Mouse (Mus musculus) layer of hippocampus, postnatal 10 days (tissue): ENCODE measurements at regions not wholly inside any gene's neighbourhood (a gene's known extent, or its start where the extent isn't known, plus 50 kb on each side); places are given as distances from the start of the nearest gene placed in this dataset.
A peak's percentile ranks its signal among the peaks of the same experiment; 100 is the strongest.

Experiments used
- DNase-seq, 2 experiments: peaks; one replicate each; pipeline ENCODE4 v3.0.0; 2021; ENCODE audit warnings: low spot score in 2 of 2

DNA sequence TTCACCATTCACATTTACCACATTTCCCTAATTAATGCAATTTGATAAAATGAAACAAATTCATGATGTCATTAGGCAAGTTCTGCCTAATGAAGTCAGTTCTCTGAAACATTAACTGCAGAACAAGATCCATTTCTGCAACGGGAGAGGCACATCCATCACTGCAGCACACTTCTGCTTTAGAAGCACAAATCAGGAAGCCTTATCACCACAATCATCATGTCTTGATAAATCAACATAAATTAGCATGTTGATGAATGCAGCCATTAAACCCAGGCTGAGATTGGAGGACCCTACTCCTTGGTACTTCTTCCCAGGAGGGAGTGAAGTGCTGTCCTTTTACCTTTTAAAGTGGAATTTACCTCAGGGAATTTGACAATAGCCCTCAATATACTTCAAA, 1195.4 kb downstream of the Defb40 start:
- no peak for DNase-seq

DNA sequence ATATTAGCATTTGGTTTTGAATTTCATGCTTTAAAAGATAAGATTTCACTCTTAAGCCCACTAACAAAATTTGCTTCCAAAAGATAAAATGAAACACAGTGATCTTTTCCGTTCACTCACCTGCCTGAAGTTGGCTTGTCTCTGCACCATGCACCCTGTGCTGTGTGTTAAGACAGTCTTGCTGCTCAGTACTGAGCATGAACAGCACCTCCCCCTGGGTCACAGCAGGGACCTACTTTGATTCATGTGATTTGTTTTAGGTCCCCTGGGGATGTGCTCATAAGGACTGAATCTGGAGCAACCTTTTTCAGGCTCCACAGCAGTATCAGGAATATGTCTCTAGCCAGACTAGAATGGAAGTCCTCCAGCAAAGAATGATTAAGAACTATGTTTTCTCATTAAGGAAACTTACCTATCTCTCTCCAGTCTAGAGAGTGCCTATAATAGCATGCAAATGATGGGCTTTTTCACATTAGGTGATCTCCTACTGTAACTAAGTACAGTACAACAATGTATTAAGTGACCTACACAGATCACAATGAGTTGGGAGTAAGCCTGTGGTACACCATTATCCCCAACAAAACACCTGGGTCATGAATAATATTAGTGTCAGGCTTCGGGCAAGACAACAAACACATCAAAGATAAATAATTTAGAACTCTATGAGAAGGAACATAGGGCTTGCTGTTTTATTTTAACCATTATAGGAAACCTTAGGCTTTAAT, 1196.3 kb downstream of the Defb40 start:
- no peak for DNase-seq

DNA sequence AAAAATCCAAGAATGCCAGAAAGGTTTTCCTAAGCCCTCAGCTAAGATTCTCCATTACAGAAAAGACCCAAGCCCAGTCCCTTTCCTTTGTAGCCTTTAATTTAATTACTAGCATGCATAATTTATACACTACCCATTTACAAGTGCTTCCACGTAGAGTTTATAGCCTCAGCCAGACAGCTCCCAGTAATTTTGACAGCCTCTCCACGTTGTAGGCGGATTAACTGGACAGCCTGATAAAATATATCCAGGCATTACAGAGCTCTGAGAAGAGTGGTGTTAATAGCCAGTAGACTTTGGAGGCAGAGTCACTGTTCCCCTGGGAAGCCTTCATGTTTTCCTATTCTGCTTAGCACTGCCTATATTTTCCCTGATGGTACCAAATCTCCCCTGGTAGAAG, 1202.6 kb downstream of the Defb40 start:
- no peak for DNase-seq

DNA sequence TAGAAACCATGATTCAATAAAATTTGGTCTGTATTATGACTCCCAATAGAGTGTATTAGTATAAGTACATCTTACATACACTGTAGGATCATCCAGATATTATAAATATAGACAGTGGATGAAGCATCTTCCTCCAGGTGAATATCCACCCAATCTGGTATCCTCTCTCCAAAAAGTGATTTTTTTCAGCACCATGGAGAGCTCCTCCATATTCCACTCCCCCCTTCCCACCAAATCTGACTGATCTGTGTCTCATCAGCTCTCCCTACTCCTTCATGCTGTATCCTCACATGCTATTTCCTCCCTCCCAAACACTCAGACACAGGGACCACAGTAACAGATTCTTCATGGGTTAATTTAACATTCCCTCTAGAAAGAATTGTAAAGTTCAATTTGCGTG, 1204.7 kb downstream of the Defb40 start:
- DNase-seq, result no peak

DNA sequence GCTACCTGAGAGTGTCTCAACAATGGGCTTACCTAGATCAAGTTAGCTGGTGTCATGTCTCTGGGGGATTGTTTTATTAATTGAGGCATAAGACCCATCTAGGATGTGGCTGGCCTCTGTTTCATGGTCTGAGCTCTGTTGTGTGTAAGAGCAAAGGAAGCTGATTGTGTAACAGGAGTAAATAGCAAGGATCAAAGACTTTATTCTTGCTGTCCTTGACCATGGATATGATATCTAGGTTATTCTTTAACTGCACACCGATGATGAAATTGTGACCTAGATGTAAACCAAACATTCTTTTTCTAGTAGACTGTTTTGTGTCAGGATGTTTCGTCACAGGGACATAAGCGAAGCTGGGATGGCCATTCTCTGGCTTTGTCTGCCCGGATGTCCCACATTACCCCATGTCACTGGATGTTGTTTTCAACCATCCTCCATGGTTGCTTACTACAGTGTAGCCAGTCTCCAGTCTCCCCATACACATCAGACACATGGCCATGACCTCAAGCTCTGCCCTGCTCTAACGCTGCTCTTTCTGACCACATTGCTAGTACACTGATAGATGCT, 1210.5 kb downstream of the Defb40 start:
- no peak for DNase-seq

DNA sequence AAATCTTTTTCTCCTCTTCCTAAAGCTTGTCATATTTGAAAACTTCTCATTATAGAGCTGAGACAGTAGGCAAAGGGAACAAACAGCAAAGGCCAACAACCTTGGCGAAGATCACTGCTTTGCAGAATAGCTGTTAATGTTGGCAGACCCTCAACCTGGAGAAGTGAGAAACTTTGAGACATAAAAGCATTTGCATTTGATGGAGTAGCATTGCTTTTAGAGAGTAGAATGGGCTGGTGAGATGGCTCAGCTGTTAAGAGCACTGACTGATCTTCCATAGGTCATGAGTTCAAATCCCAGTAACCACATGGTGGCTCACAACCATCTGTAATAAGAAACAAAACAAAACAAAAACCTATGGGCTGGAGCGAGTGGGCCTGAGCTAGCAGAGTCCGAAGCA, 1253.4 kb downstream of the Defb40 start:
- no peak for DNase-seq

DNA sequence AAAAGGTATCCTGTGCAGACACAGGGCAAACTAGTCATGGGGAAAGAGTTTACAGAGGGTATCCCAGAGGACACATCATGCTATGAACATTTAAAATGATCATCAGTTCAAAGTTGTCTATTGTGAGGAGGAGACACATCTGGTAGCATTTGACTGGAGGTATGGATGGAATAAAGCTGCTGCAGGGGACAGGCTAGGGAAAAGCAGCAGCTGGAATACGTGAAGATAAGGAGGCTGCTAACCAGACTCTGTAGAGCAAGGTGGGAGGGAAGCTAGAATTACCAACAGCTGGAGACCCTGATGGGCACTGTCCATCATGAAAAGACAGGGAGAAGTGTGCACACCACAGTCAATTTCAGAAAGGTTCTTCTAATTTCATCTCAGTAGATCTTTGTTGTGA, 1268.9 kb downstream of the Defb40 start:
- no peak for DNase-seq

DNA sequence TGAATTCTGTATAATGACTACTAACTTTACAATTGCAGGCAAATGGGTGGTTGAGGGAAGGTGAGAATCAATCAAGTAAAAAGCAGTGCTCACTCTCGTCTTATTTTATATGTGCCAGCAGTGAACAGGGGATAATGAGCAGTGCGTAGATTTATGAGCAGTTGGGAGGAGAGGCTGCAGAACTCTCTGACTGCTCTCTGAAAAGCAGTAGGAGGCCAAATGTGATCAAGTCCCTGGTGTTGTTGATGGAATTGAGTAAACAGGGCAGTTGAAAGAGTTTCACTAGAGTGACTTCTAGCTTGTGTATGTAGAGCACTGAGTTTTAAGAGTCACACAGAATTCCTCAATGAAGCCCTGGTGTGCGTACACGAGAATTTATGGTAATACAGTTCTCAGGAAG, 1269.6 kb downstream of the Defb40 start:
- DNase-seq, result no peak

DNA sequence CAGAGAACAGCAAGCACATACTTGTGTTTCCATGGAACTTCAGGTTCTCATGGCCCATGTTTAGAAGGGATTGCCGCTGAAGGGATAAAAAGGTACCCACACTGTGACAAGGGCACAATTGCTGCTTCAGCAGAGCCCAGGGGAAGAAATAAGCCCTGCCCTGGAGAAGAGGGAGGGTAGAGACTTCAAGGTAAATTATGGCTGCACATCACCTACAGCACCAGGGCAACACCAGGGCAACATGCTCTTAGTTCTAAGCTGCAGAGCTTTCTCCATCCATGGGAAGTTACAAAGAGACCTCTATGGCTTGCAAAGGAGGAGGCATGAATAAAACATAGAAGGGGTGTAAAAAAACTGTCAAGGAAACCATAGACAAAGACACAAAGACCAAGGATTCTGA, 1273.8 kb downstream of the Defb40 start:
- no peak for DNase-seq

DNA sequence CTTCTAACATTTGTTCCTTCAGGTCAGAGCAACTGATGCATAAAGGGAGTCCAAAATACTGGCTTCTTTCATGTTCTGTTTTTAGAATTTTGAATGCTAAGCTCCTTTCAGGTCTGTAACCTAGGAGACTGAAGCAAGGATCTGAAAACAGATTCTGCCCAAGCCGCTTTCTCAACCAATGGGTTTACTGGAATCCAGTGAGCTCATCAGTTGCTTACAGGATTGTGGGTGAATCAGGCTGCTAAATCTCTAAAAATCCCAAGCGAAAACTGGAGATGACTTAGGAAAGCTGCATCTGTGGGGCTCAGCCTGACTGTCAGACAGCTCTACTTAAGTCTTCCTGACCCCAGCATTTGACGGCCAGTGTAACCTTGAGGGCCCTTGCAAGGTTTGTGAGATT, 1277.7 kb downstream of the Defb40 start:
- peak; percentile 50 to 54 for DNase-seq

DNA sequence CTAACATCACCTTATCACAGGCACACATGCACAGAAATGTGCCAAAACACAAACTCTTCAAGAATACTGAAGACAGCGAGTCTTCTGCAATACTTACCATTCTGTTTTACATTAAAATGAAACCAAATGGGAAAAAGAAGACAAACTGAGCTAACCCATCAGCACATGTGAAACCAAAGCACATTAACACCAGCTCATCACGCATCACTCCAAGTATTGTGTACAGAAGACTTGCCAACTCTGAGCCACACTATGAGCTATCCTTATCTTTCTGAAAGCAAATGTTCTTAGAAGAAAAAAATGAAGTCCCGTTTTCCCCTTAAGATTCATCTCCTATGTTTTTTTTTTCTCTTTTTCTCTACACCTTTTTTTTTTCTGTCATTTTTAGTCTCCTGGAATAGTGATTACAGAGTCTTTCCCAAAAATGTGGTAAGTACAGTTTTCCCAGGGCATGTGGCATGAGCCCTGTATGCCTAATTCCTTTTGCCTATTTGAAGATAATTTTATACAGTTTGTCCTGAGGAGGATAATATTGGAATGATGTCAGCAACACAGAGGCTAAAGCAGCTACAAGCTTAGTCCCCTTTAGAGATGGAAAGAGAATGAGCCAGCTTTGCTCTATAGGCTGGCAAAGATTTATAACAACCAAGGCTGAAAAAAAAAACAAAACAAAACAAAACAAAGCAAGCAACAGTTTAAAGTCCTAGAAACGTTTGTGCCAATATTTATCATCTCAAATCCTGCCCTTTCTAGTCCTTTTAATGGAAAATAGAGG, 1287.8 kb downstream of the Defb40 start:
- DNase-seq, result no peak

DNA sequence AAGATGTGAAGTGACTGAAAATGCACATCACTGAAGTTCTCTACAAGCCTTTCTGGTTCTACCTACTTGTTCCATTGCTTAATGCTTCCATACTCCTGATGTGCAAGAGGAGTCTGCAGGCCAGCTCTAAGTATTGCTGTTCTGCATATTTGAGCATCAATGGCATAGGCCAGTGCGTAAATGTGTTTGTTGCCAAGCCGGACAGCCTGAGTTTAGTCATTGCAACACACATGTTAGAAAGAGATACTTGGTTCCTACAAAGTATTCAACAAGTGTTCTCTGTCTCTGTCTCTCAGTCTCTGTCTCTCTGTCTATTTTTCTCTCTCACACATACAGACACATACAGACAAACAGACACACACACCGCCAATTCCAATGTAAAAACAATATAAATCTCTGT, 1288.4 kb downstream of the Defb40 start:
- no peak for DNase-seq

DNA sequence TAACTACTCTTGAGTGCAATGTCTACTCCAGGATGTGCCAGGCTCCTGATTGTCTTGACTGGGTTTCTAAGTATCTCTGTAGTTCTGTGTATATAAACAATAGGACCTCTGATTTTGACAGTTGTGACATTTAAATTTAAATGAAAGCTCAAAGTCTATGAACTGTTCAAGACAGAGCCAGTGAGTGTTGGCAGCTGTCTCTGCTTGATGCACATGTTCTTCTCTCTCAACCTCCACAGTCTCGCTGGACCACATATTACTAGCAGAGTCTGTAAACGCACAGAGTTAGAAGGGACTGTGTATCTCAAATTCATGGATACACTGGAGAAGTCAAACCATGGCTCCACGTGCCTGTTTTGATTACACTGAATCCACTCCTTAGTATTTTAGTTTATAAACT, 1291.0 kb downstream of the Defb40 start:
- DNase-seq, result no peak

DNA sequence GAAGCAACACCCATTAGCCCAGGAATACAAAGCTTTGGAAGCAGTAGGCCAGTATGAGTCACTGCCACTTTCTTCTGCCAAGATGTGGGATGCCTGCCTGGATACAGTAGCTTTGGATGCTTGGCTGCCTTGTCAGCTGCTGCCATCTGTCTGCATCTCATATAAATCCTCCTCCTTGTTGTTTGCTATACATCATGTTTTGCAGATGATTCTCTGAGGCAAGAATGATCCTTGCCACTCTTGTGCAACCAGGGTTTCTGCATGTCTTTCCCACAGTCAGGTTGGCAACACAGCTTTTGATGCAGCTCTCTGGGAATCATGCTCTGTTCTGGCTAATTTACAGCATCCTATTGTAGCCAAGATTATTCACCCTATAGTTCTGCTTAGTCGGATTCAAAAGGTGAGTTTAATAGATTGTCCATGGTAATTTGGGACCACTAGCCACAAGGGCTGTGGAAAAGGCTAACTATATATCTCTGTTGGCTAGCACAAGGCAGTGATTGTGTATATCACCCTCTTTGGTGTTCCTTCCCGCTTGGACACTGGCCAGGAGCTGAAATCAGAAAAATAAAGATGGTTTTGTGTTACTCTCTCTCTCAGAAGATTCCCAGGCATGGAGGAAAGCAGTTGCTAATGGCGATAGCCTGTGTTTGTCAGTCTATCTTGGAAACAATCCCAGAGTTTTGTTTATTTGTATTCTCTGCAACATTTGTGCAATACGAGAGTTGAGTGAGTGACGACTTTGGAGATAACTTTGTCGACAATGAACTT, 1313.5 kb downstream of the Defb40 start:
- DNase-seq, result peak; percentile 58 to 71

DNA sequence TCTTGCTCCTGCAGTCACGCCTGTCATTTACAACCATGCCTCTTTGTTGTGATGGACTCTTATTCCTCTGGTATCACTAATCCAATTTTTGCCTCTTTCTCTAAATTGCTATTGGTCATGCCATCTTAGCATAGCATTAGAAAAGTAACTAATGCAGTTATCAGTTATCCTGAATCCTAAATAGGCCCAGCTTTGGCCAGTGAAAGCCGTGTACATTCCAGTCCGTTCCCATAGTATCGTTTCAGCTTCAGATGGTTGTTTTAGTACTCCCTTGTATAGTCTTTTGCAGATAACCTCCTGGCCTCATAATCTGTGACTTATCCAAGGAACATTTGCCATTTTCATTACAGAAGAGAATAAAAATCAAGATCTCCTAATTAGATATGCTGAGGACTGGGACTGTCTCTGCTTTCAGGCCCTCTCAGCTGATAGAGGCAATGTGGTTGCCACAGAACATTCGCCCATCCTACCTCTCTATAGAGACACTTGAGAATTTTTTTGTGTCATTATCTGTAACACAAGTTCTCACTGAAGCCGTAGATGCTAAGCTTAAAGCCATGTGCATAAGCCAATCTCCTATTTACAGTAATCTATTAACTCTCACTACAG, 1318.2 kb downstream of the Defb40 start:
- no peak for DNase-seq

DNA sequence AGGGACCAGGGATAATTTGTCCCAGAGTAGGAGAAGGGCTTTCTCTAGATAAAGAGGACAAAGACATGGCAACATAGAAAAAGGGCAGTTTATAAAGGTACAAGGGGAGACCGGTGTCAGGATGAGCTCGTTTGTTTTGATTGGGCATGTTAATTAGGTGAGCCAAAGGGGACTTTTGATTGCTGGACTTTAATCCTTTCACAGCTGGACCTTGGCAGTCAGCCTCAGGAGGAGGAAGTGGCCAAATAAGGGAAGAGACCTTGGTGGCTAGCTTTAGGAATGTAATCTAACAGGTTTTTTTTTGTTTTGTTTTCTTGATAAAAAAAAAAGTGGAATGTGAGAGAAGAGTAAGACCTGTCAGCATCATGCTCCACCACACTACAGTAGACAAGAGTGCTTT, 1324.3 kb downstream of the Defb40 start:
- no peak for DNase-seq

DNA sequence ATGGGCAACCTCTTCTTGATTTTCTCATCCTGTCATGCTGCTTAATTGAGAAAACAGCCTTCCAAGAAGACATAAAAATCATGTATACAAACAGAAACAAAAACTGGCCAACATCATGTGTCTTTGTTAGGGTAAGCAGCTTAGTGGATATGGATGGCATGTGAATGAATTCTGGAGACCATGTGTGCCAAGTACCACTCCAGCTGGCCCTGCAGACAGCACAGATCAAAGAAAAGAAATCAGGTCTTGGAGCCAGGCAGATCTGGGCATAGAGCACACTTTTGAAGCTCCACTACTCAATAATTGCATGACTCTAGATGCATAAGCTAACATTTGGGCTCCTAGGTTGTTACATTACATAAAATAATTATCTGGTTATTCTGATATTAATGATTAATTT, 1330.5 kb downstream of the Defb40 start:
- DNase-seq, result peak; percentile 18 to 28

DNA sequence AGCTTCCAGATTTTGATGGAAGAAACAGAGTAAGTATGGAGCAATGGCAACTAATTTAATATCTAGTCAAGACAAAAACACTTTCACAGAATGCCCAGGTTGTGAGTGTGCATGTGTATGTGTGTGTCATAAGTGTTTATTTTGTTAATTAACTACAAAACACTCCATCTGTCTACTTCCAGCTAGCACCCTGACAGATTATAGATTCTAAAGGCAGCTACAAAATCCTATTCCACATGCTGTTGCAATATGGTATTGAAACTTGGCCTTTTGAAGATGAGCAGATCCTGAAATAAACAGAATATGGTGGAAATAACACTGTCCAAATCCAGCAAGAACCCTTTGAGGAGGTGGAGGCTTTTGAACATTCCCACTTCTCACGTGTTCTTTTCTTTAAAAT, 1356.9 kb downstream of the Defb40 start:
- no peak for DNase-seq

DNA sequence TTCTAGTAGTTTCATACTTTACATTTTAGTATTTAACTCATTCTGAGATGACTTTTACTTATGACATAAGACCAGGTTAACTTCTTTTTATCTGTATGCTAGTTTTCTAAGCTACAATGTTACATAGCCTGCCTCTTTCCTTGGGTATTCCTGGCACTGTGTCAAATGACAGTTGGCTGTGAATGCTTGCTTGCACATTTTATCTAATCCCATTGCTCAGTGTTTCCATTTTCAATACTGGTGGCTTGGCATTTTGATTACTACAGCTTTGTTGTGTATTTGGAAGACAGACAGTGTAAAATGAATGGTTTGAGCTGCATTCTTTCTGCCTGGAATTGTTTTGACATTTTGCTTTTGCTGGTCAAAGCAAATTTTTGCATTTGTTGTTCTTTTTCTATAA, 1359.2 kb downstream of the Defb40 start:
- no peak for DNase-seq

DNA sequence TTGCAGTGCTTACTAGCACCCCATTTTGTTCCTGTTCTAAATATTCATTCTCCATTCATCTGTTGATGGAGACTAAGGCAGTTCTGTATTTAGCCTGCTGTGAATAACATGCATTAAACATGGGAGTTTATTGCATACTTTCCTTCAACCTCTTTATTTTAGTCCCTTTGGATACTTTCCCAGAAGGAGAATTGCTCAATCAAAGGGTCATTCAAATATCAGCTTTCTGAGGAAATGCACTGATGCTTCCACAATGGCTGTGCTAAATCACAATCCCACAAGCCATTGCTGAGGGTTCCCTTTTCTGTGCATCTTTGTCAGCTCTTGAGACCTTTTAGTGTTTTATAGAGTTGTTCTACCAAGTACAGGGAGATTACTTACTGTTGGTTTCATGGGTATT, 1359.9 kb downstream of the Defb40 start:
- DNase-seq, result no peak

DNA sequence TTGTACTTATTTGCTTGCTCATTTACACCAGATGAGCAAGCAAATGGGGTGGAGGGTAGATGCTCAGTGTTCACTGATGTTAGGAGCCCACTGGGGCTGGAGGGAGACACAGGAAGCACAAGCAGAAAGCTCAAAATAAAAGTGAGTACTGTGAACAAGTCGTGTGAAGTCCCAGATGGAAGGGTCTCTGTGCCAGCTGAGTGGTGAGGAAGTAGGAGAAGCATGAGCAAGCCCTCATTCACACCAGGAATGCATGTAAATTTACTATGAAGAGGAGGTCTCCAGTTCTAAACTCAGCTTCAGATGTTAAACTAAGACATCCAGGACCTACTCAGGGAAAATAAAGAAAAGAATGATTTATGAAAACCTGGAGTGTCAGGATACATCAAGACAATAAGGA, 1375.2 kb downstream of the Defb40 start:
- no peak for DNase-seq

DNA sequence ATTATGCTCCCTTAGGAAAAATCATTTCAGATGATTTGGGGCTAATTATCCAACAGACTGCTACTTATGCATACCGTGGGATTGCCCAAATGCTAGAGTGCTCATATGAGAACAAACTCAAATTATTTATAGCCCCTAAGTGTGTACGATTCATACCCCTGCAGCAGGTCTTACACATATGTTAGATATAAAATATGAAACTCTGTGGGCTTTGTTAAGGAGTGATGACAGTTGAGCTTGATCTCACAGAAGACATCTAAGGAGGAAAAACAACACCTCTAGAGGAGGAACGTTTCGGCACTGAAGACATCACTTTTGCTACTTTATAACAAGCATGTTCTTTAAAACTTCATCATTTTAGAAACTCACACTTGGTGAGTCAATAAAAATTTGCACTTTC, 1379.3 kb downstream of the Defb40 start:
- DNase-seq, result no peak
